Mouse (Mus musculus) liver, embryonic 11.5 days (tissue): ENCODE results near the gene Camkk1. TPM values are rescaled to one million over a fixed set of nuclear protein-coding genes. Genes with fewer than 3 reads are reported as not detected.

Experiments
- ATAC-seq: fragments of 200-750 bp; cut with Nextera tagmentation; replicated peaks from 2 replicates; pipeline ENCODE4 v1.8.0; 2017; ENCODE audit warnings: moderate number of reproducible peaks, mild to moderate bottlenecking, moderate TSS enrichment, moderate library complexity; ENCODE audit not compliant: low FRiP score
- DNase-seq: peaks from one replicate; pipeline ENCODE4 v3.0.0-alpha.2; 2017; ENCODE audit warnings: low spot score
- H3K27ac ChIP-seq: fragments of 300-500 bp; sonication (generic); 2 replicates; pipeline ENCODE4 v1.5.1; 2014; ENCODE audit warnings: mild to moderate bottlenecking, low read depth, low read length, control low read depth
- H3K27me3 ChIP-seq: fragments of 300-500 bp; sonication (generic); replicated peaks from 2 replicates; pipeline ENCODE4 v1.6.1; 2014; ENCODE audit warnings: low read length, mixed read lengths; ENCODE audit not compliant: control insufficient read depth, insufficient read depth
- H3K36me3 ChIP-seq: fragments of 300-500 bp; sonication (generic); 2 replicates; pipeline ENCODE4 v1.6.1; 2014; ENCODE audit warnings: mild to moderate bottlenecking, low read length, moderate library complexity, mixed read lengths; ENCODE audit not compliant: control insufficient read depth, insufficient read depth
- H3K4me1 ChIP-seq: fragments of 300-500 bp; sonication (generic); replicated peaks from 2 replicates; pipeline ENCODE4 v1.6.1; 2014; ENCODE audit warnings: low read length, mixed read lengths; ENCODE audit not compliant: control insufficient read depth, insufficient read depth
- H3K4me2 ChIP-seq: fragments of 300-500 bp; sonication (generic); 2 replicates; pipeline ENCODE4 v1.6.1; 2014; ENCODE audit warnings: mild to moderate bottlenecking, control low read depth, moderate library complexity
- H3K4me3 ChIP-seq: fragments of 300-500 bp; sonication (generic); 2 replicates; pipeline ENCODE4 v1.5.1; 2014; ENCODE audit warnings: low read depth, low read length, control low read depth
- H3K9ac ChIP-seq: fragments of 300-500 bp; sonication (generic); 2 replicates; pipeline ENCODE4 v1.6.1; 2014; ENCODE audit warnings: low read depth, low read length, control low read depth
- H3K9me3 ChIP-seq: fragments of 300-500 bp; sonication (generic); 2 replicates; pipeline ENCODE4 v1.6.1; 2016; ENCODE audit warnings: low read length, inconsistent platforms, mixed read lengths; ENCODE audit not compliant: control insufficient read depth
- whole genome bisulfite sequencing: fragments of 180-500 bp; shearing (Covaris S2); extraction: QIAGEN DNeasy Blood & Tissue Kit; methylation state at CpG from one replicate; pipeline ENCODE4 v1.1.7; 2014; 5-methylcytosine and 5-hydroxymethylcytosine counted together
- polyA plus RNA-seq: library from polyadenylated mRNA; unstranded; fragments of >200 nt; fragmentation: Nextera tagmentation; extraction: Ambion mirVana; gene quantifications from 2 replicates; pipeline ENCODE4 v1.2.1, GENCODE M21; 2014

Camkk1 gene
- polyA plus RNA-seq, 1 experiment from 2014 or later: 3.0 TPM

GRCm38 (mm10) chr11:73036889-73037288 lies 18.1 kb downstream of the Camkk1 start:
- Histone ChIP-seq H3K9ac (no peak overlapping the region), H3K4me1 (no peaks in the 10 kb centered on the region), H3K9me3 (no peaks in the 10 kb centered on the region), H3K4me3 (no peak overlapping the region), H3K4me2 (no peak overlapping the region), H3K36me3 (no peaks in the 10 kb centered on the region), H3K27me3 (no peaks in the 10 kb centered on the region), H3K27ac (no peak overlapping the region)
- DNase-seq (no peak), ATAC-seq (no peak)
- 72% methylated on average over 6 of the region's 6 CpGs for WGBS

GRCm38 (mm10) chr11:73037691-73038090 lies 18.9 kb downstream of the Camkk1 start:
- H3K4me1 ChIP-seq: no peaks in the 10 kb centered on the region
- WGBS: 75% methylated on average over 3 of the region's 3 CpGs
- no peak overlapping the region for H3K4me2 ChIP-seq
- H3K9ac ChIP-seq: no peak overlapping the region
- no peak overlapping the region for H3K4me3 ChIP-seq
- H3K27me3 ChIP-seq: no peaks in the 10 kb centered on the region
- no peaks in the 10 kb centered on the region for H3K9me3 ChIP-seq
- DNase-seq (no peak), ATAC-seq (no peak)
- no peaks in the 10 kb centered on the region for H3K36me3 ChIP-seq
- H3K27ac ChIP-seq: no peak overlapping the region

DNA sequence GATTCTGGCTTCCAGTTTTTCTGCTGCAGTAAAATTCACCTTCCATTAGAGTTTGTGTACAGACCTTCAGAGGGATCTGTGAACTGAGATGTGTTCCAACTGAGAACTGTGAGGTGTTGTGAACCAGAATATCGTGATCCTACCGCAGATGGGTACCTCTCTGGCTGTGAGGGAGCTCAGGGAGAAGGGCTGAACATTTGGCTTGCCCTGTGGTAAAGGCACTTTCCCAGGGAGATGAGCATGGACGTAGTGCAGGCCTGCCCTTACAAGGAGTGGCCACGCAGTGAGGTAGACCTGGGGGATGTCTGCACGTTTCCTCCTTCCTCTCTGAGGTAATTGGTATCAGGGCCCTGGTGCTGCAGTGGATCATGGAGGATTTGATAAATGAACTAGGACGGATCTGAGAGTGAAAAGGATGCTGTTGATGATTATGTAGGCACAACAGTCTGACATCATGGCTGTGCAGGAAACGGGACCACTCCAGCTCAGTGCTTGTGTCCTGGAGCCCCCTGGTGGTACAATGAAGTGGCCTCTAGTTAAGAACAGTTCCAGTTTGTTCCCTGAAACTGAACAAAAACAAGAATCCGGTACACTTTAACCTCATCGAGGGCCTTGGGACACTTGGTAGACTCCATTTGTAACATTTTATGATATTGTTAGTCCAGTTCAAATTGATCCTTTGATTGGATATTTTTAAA lies 20.4 kb downstream of the Camkk1 start:
- ATAC-seq: no peak; the same call in 1 of the 2 replicates
- DNase-seq: no peak
- 59% methylated on average over 9 of the region's 9 CpGs for WGBS
- Histone ChIP-seq H3K4me2 (no peak overlapping the region), H3K9ac (no peak overlapping the region), H3K4me1 (no peaks in the 10 kb centered on the region; the same call in 1 of the 2 replicates), H3K9me3 (no peaks in the 10 kb centered on the region), H3K27me3 (no peaks in the 10 kb centered on the region), H3K4me3 (no peak overlapping the region), H3K36me3 (no peaks in the 10 kb centered on the region), H3K27ac (no peak overlapping the region)

DNA sequence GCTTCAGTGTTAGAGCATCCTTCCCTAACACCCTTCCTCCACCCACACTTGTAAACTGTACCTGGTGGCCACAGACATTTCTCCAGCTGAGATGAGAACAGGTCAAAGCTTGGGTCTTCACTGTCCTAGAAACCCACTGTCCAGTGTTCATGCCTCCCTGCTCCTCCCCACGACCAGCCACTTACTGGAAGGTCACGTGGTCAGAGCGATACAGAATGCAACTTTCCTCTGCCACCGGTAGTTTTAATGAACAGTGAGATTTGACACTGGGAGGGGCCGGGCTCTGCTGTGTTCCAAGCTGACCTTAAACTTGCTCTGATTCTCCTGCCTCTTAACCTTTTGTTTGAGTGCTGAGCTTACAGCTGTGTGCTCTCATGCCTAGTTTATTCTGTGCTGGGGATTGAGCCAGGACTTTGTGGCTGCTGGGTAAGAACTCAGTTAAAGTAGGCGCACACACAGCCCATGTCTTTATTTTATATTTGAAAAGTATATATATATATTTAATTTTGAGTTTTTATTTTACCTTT lies 25.5 kb downstream of the Camkk1 start:
- WGBS: 46% methylated on average over 6 of the region's 6 CpGs
- no peak overlapping the region for H3K27ac ChIP-seq

DNA sequence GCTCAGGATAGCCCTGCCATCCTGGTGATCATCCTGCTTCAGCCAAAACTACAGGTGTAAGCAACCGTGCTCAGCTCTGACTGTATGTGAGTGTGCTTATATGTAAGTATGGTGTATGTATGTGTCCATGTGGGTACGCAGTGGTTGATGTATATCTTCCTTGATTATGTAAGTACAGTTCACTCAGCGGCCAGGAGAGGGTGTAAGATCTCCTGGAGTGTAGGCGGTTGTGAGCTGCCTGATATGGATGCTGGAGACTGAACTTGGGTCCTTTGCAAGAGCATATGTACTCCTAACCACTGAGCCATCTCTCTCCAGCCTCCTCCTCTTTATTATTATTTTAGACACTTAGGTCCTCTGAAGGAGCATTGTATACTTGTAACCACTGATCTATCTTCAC lies 26.0 kb downstream of the Camkk1 start:
- Histone ChIP-seq H3K9ac (no peak overlapping the region), H3K27me3 (no peaks in the 10 kb centered on the region), H3K4me2 (no peak overlapping the region), H3K27ac (no peak overlapping the region), H3K36me3 (no peaks in the 10 kb centered on the region), H3K9me3 (no peaks in the 10 kb centered on the region), H3K4me1 (peaks cover 7% of the 10 kb centered on the region), H3K4me3 (no peak overlapping the region)
- WGBS: 60% methylated on average over 4 of the region's 4 CpGs
- ATAC-seq: no peak
- DNase-seq: no peak

More for the DNA sequence above, 25.5 kb downstream of the Camkk1 start:
- Histone ChIP-seq H3K4me1 (peaks cover 5% of the 10 kb centered on the region), H3K4me3 (no peak overlapping the region), H3K4me2 (no peak overlapping the region), H3K9me3 (no peaks in the 10 kb centered on the region), H3K27me3 (no peaks in the 10 kb centered on the region), H3K36me3 (no peaks in the 10 kb centered on the region), H3K9ac (no peak overlapping the region)
- ATAC-seq: no peak
- no peak for DNase-seq

- peaks cover 7% of the 10 kb centered on the region for H3K4me1 ChIP-seq
- H3K9ac ChIP-seq: peak within 1 kb of the TSS; percentile 83
- peak within 1 kb of the TSS; percentile 90 for H3K4me2 ChIP-seq
- peak; percentile 95 for ATAC-seq
- H3K36me3 ChIP-seq: peaks cover 7% of the 10 kb centered on the region; the same call in 1 of the 2 replicates
- WGBS: under 1% methylated on average over 39 of the region's 39 CpGs
- H3K4me3 ChIP-seq: peak within 1 kb of the TSS; percentile 72
- H3K9me3 ChIP-seq: no peaks in the 10 kb centered on the region
- H3K27ac ChIP-seq: peak within 1 kb of the TSS; percentile 76
- no peaks in the 10 kb centered on the region for H3K27me3 ChIP-seq
- peak; percentile 91 for DNase-seq
These were observed 28.8 kb downstream of the Camkk1 start, which contains the start of gene Ncbp3 for GRCm38 (mm10) chr11:73047542-73047996. Ncbp3 (plus strand) TSS chr11:73047783.

GRCm38 (mm10) chr11:73048030-73048876 lies 29.4 kb downstream of the Camkk1 start:
- 1% methylated on average over 55 of the region's 55 CpGs for WGBS
- peaks cover 7% of the 10 kb centered on the region for H3K4me1 ChIP-seq
- DNase-seq: no peak

GRCm38 (mm10) chr11:73049335-73049734 lies 30.5 kb downstream of the Camkk1 start:
- Histone ChIP-seq H3K4me1 (peaks cover 7% of the 10 kb centered on the region), H3K36me3 (peaks cover 13% of the 10 kb centered on the region; the same call in 1 of the 2 replicates), H3K27me3 (no peaks in the 10 kb centered on the region), H3K4me2 (peak overlapping the region; percentile 90), H3K4me3 (peak overlapping the region; percentile 72), H3K9ac (peak overlapping the region; percentile 83; the same call in 1 of the 2 replicates), H3K9me3 (no peaks in the 10 kb centered on the region), H3K27ac (no peak overlapping the region)
- ATAC-seq: no peak
- WGBS: 12% methylated on average over 4 of the region's 4 CpGs
- peak; percentile 64 for DNase-seq

More at GRCm38 (mm10) chr11:73048030-73048876, 29.4 kb downstream of the Camkk1 start:
- H3K9ac ChIP-seq: peak overlapping the region; percentile 83
- H3K36me3 ChIP-seq: peaks cover 7% of the 10 kb centered on the region; the same call in 1 of the 2 replicates
- peak overlapping the region; percentile 90 for H3K4me2 ChIP-seq
- no peaks in the 10 kb centered on the region for H3K9me3 ChIP-seq
- peak; percentile 72 for ATAC-seq
- peak overlapping the region; percentile 76 for H3K27ac ChIP-seq
- peak overlapping the region; percentile 72 for H3K4me3 ChIP-seq
- H3K27me3 ChIP-seq: no peaks in the 10 kb centered on the region
